Mouse (Mus musculus): ENCODE data around the gene Maml3. TPM values are rescaled to one million over a fixed set of nuclear protein-coding genes. Genes with fewer than 3 reads are reported as not detected.
A peak's percentile ranks its signal among the peaks of the same experiment; 100 is the strongest.

Maml3 gene
- polyA plus RNA-seq, 1 experiment from 2014 or later, result 1.5 TPM

- Histone ChIP-seq H3K9me3 (replicated peaks) (no peaks in the 10 kb centered on the region), H3K9ac (0 out of 2 replicates have a peak overlapping the region, but pooled peaks have one; percentile 18), H3K36me3 (no peaks in the 10 kb centered on the region), H3K4me3 (no peak overlapping the region), H3K4me1 (peaks cover 79% of the 10 kb centered on the region), H3K27me3 (replicated peaks) (no peaks in the 10 kb centered on the region), H3K4me2 (peak overlapping the region; percentile 22; the same call in 1 of the 2 replicates), H3K27ac (peak overlapping the region; percentile 49)
- ATAC-seq, result peak; percentile 32; the same call in 1 of the 2 replicates
- WGBS (ENCODE audit: insufficient replicate concordance), result 14% methylated on average over 12 of the region's 12 CpGs
Measured at GRCm38 (mm10) chr3:51739049-51739834, 365.6 kb downstream of the Maml3 start.

GRCm38 (mm10) chr3:51733685-51734084, 371.2 kb downstream of the Maml3 start:
- H3K4me2 ChIP-seq, result no peak overlapping the region
- H3K4me1 ChIP-seq, result peaks cover 80% of the 10 kb centered on the region
- 36% methylated on average over 3 of the region's 3 CpGs for WGBS (ENCODE audit: insufficient replicate concordance)
- ATAC-seq, result no peak
- H3K9me3 ChIP-seq (replicated peaks), result no peaks in the 10 kb centered on the region
- H3K4me3 ChIP-seq, result no peak overlapping the region
- no peaks in the 10 kb centered on the region for H3K27me3 ChIP-seq (replicated peaks)
- H3K36me3 ChIP-seq, result no peaks in the 10 kb centered on the region
- peak overlapping the region; percentile 15; the same call in 1 of the 2 replicates for H3K27ac ChIP-seq
- no peak overlapping the region for H3K9ac ChIP-seq

- Histone ChIP-seq H3K4me2 (no peak overlapping the region), H3K9me3 (replicated peaks) (no peaks in the 10 kb centered on the region), H3K27me3 (replicated peaks) (no peaks in the 10 kb centered on the region), H3K27ac (no peak overlapping the region), H3K4me1 (peaks cover 83% of the 10 kb centered on the region), H3K4me3 (no peak overlapping the region), H3K9ac (no peak overlapping the region), H3K36me3 (no peaks in the 10 kb centered on the region)
- WGBS (ENCODE audit: insufficient replicate concordance), result 89% methylated on average over 16 of the region's 16 CpGs
- no peak for ATAC-seq
Measured at GRCm38 (mm10) chr3:51731949-51732636, 372.8 kb downstream of the Maml3 start.

- Histone ChIP-seq H3K4me3 (no peak overlapping the region), H3K4me1 (peaks cover 83% of the 10 kb centered on the region)
- 51% methylated on average over 7 of the region's 7 CpGs for WGBS (ENCODE audit: insufficient replicate concordance)
Measured at GRCm38 (mm10) chr3:51730662-51731061, 374.2 kb downstream of the Maml3 start.

GRCm38 (mm10) chr3:51729109-51729918, 375.6 kb downstream of the Maml3 start:
- Histone ChIP-seq H3K4me3 (peak overlapping the region; percentile 32; the same call in 1 of the 2 replicates), H3K4me2 (peak overlapping the region; percentile 69), H3K4me1 (peaks cover 94% of the 10 kb centered on the region), H3K36me3 (no peaks in the 10 kb centered on the region), H3K27ac (peak overlapping the region; percentile 98), H3K9ac (peak overlapping the region; percentile 51), H3K9me3 (replicated peaks) (no peaks in the 10 kb centered on the region), H3K27me3 (replicated peaks) (no peaks in the 10 kb centered on the region)
- ATAC-seq, result no peak
- 55% methylated on average over 14 of the region's 14 CpGs for WGBS (ENCODE audit: insufficient replicate concordance)

More at GRCm38 (mm10) chr3:51730662-51731061, 374.2 kb downstream of the Maml3 start:
- Histone ChIP-seq H3K27ac (no peak overlapping the region), H3K9ac (no peak overlapping the region), H3K9me3 (replicated peaks) (no peaks in the 10 kb centered on the region), H3K27me3 (replicated peaks) (no peaks in the 10 kb centered on the region), H3K4me2 (no peak overlapping the region), H3K36me3 (no peaks in the 10 kb centered on the region)
- no peak for ATAC-seq

- Histone ChIP-seq H3K36me3 (no peaks in the 10 kb centered on the region), H3K4me1 (peaks cover 93% of the 10 kb centered on the region), H3K9me3 (replicated peaks) (no peaks in the 10 kb centered on the region), H3K4me2 (peak overlapping the region; percentile 69), H3K4me3 (peak overlapping the region; percentile 32), H3K27me3 (replicated peaks) (no peaks in the 10 kb centered on the region), H3K27ac (peak overlapping the region; percentile 98), H3K9ac (peak overlapping the region; percentile 51)
- WGBS (ENCODE audit: insufficient replicate concordance), result 8% methylated on average over 12 of the region's 12 CpGs
- peak; percentile 98 for ATAC-seq
Measured at GRCm38 (mm10) chr3:51728456-51728855, 376.4 kb downstream of the Maml3 start.

- peak; percentile 79 for ATAC-seq
- WGBS (ENCODE audit: insufficient replicate concordance), result 15% methylated on average over 8 of the region's 8 CpGs
- Histone ChIP-seq H3K9ac (peak overlapping the region; percentile 32), H3K27me3 (replicated peaks) (no peaks in the 10 kb centered on the region), H3K4me1 (peaks cover 89% of the 10 kb centered on the region), H3K27ac (peak overlapping the region; percentile 98), H3K4me2 (peak overlapping the region; percentile 69), H3K9me3 (replicated peaks) (no peaks in the 10 kb centered on the region), H3K4me3 (peak overlapping the region; percentile 32), H3K36me3 (no peaks in the 10 kb centered on the region)
Measured at GRCm38 (mm10) chr3:51727968-51728367, 376.9 kb downstream of the Maml3 start.

- WGBS (ENCODE audit: insufficient replicate concordance), result 39% methylated on average over 3 of the region's 3 CpGs
- no peak for ATAC-seq
- Histone ChIP-seq H3K9ac (peak overlapping the region; percentile 32), H3K27me3 (replicated peaks) (no peaks in the 10 kb centered on the region), H3K4me2 (peak overlapping the region; percentile 69), H3K4me3 (0 out of 2 replicates have a peak overlapping the region, but pooled peaks have one; percentile 32), H3K4me1 (peaks cover 84% of the 10 kb centered on the region), H3K27ac (peak overlapping the region; percentile 98), H3K36me3 (no peaks in the 10 kb centered on the region), H3K9me3 (replicated peaks) (no peaks in the 10 kb centered on the region)
Measured at GRCm38 (mm10) chr3:51727487-51727886, 377.4 kb downstream of the Maml3 start.

- Histone ChIP-seq H3K4me3 (no peak overlapping the region), H3K9ac (no peak overlapping the region), H3K4me1 (peaks cover 76% of the 10 kb centered on the region), H3K27ac (peak overlapping the region; percentile 98), H3K9me3 (replicated peaks) (no peaks in the 10 kb centered on the region), H3K4me2 (no peak overlapping the region), H3K27me3 (replicated peaks) (no peaks in the 10 kb centered on the region), H3K36me3 (no peaks in the 10 kb centered on the region)
- no peak for ATAC-seq
- WGBS (ENCODE audit: insufficient replicate concordance), result 32% methylated on average over 6 of the region's 6 CpGs
Measured at GRCm38 (mm10) chr3:51726257-51726656, 378.6 kb downstream of the Maml3 start.

- Histone ChIP-seq H3K36me3 (no peaks in the 10 kb centered on the region), H3K9ac (no peak overlapping the region), H3K4me1 (peaks cover 36% of the 10 kb centered on the region), H3K9me3 (replicated peaks) (no peaks in the 10 kb centered on the region), H3K4me2 (no peak overlapping the region), H3K27me3 (replicated peaks) (no peaks in the 10 kb centered on the region; the same call in 1 of the 2 replicates), H3K4me3 (no peak overlapping the region), H3K27ac (no peak overlapping the region)
- ATAC-seq, result no peak
- WGBS (ENCODE audit: insufficient replicate concordance), result 29% methylated on average over 1 of the region's 1 CpGs
Measured at GRCm38 (mm10) chr3:51719982-51720381, 384.9 kb downstream of the Maml3 start.

- Histone ChIP-seq H3K4me2 (no peak overlapping the region), H3K36me3 (no peaks in the 10 kb centered on the region), H3K27me3 (replicated peaks) (no peaks in the 10 kb centered on the region; the same call in 1 of the 2 replicates), H3K9ac (no peak overlapping the region), H3K4me3 (no peak overlapping the region), H3K4me1 (peaks cover 37% of the 10 kb centered on the region), H3K9me3 (replicated peaks) (no peaks in the 10 kb centered on the region), H3K27ac (no peak overlapping the region)
- 72% methylated on average over 3 of the region's 3 CpGs for WGBS (ENCODE audit: insufficient replicate concordance)
- ATAC-seq, result no peak
Measured at GRCm38 (mm10) chr3:51719373-51719772, 385.5 kb downstream of the Maml3 start.

Measured in liver, embryonic 12.5 days (tissue).